Mouse (Mus musculus): ENCODE results near the gene Eef1b2.

Eef1b2 gene

DNA sequence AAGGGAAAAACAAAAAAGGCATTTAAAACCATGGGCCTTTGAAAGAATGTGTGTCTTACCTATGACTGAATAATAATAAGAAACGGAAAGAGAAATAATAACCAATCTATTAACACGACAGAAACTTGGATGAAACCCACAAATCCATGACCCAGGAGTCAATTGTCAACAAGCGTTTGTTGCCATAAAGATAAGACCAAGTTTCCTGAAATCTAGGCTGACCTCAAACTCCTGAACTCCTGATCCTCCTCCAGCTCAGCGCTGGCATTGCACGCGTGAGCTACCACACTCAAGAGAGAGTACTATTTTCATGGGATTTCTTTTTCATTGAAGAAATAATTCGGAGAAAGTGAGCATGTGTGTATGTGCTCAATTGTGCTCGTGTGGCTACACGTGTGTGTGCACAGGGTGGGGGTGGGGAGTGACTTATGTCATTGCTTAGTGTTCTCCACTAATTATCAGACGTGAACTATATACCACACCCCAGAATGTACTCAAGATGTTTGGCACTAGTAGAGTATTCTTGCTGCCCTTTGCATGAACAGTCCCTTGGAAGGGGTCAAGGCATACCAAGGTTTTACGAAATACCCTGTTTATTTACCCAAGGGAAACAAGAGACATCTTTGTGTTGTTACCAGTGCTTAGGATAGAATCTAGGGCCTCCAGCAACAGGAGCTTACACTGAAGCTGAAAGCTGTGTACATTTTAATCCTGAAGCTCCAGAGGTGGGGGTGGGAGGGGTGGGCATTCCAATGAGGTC is 15.9 kb downstream of the Eef1b2 start:
- DNase-seq (ENCODE audit: extremely low read depth, low read depth), result no peak

DNA sequence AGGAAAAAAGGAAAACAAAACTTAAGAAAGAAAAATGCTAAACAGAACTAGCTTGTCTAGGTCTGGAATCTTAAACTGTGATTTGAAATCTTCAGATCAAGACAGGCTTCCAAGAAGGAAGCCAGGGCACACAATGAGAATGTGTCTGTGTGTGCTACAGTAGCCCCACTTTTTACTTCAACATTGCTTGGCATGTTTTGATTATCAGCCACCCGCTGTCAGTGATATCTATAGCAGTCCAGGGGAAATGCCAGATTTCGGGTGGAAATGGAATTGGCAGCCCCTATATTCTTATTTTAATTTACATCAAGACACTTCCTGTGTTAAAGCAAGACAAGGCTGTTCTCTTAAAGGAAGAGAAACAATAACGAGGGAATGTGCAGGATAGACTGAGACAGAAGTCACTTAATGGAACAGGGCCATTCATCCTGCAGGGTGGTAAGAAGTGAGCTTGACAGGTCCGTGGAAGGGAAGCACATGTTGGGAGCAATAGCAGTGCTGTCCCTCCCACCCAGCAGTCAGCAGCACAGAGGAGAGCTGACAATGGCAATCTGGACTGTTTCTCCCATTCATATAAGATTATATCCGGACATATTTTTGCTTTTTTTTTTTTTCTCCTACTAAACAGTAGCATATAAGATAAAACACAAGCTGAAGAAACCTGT is 19.4 kb downstream of the Eef1b2 start:
- no peak for DNase-seq (ENCODE audit: extremely low read depth, low read depth)

- no peak for DNase-seq (ENCODE audit: extremely low read depth, low read depth)
These were observed 22.8 kb downstream of the Eef1b2 start for GRCm38 (mm10) chr1:63199387-63199786.

DNA sequence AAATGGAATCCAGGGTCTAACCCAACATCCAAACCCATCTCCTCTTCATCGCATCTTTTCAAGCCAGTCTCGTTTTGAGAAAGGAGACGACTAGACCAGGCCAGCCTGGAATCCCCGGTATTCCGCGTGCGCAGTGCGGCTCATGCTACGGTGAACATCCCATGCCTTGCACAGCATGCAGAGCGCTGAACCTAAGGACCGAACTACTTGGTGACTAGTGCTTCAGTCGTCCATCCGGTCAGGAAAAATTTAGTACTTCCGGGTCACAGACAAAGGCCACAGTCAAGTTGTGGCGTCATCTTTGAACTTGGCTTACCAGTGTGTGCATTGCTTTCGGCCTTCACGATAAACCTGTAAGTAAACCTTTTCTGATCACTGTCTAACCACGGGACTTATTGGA is 23.7 kb downstream of the Eef1b2 start:
- DNase-seq (ENCODE audit: extremely low read depth, low read depth), result no peak

DNA sequence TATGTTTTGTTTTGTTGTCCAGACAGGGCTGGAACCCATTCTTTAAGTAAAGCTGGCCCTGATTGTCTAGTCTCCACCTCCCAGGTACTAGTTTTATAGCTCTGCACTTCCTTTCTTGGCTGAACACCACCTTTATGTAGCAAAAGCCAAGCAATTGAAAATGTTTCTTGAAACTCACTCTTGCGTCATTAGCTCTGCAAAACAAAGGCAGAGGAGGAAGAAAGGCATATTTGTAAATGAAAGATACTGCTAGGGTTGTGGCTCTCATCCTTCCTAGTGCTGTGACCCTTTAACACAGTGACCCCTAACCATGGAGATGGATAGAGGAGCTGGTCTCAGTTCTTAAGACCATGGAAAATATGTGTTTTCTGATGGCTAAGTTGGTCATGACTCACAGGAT is 25.0 kb downstream of the Eef1b2 start:
- DNase-seq (ENCODE audit: extremely low read depth, low read depth), result no peak

DNA sequence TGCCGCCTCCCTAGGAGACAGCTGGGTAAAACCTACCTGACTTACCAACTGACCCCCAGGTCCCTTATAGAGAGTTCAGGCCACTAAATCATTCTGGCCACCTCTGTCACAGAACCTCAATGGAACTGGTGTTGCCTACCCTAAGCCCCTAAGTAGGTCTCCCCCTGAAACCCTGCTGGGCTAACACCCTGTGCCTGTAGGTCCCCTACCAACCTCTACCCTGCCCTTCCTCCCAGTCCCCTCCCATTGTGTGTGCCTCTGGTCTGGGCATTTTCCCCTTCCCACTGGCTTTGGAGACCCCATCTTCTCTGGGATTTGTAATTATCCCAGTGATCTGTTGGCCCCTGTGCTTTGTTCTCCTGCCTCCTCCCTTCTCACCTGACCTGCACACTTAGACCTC is 26.8 kb downstream of the Eef1b2 start:
- no peak for DNase-seq (ENCODE audit: extremely low read depth, low read depth)

DNA sequence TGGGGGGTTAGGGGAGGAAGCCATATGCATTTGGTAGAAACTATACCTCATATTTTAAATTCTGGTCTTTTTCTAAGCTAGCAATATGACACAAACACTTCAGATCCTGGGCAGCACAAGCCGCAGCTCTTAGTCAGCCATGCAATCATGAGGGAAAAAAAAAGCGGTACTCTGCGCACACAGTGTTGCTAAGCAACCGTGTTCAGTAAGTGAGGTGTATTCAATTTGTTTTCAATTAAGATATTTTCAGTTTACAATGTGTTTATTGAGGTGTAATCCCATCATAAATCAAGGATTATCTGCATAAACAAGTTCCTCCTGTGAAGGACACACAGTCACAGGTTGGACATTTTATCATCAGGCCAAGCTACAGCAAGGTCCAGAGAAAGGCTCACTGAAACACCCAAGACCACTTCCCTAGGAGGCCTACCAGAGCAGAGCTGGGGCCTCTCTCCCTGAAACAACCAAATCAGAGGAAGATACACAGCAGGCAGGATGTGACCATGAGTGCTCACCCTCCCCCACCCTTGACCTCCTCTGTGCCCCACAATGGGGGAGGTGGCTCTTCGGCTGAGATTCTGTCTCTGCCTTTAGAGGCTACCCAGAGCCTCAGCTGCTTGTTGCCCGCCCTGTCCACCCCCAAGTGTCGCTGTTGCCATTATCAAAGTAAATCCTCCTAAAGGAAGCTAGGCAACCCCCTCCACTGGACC is 27.5 kb downstream of the Eef1b2 start:
- no peak for DNase-seq (ENCODE audit: extremely low read depth, low read depth)

DNA sequence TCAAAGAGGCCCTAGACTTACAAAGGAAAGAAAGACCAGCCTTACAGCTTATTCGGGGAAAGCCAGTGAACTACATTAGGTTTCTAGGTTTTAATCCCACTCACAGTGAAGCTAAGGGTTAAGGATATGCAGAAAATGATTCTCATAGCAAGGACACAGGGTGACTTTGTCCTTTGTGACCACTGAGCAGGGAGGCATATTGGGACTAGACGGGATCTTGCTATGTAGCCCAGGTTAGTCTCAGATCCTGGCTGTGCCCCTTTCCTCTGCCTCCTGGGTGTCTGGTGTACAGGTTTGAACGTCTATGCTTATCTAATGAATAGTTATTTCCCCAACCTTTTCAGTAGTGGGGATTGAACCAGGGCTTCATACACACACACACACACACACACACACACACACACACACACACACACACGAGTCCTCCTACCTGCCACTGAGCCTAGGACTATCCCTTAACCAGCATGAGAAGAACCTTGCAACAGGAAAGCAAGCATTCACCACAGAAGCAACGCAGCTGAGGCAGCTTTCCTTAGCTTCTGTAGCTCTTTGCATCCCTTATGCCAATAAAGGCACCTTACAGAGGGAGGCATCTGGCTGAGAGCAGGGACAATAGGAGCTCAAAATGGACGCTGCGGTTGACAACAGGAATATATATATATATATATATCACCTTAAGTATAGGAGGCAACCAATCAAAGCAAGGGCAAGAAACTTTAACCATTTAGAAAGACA is 28.2 kb downstream of the Eef1b2 start:
- DNase-seq (ENCODE audit: extremely low read depth, low read depth), result no peak

GRCm38 (mm10) chr1:63207607-63208006 is 31.0 kb downstream of the Eef1b2 start:
- DNase-seq (ENCODE audit: extremely low read depth, low read depth), result no peak

DNA sequence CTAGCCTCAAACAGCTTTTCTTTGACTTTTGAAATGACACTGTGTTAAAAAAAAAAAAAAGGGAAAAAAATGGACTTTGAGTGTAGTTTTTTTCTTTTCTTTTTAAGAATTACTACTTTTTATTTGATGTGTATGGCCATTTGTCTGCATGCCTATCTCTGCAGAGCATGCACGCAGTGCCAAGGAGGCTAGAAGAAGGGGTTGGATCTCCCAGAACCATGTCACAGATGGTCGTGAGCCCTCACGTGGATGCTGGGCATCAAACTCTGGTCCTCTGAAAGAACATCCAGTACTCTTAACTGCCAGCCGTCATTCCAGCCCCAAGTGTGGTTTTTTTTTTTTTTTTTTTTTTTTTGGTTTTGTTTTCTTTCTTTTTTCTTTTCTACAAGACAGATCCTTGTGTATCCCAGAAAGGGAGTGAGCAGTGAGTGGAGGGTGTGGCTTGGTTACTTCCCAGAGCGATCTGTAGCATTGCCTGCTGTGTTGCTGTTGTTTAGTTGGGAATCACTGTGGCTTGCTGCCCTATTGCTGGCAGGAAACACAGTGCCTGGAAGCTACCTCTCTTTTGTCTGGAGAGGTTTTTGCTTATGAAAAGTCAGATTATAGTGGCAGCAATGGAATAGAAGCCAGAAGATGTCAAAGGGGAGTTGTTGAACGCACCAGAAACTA is 33.4 kb downstream of the Eef1b2 start:
- DNase-seq (ENCODE audit: extremely low read depth, low read depth), result no peak

DNA sequence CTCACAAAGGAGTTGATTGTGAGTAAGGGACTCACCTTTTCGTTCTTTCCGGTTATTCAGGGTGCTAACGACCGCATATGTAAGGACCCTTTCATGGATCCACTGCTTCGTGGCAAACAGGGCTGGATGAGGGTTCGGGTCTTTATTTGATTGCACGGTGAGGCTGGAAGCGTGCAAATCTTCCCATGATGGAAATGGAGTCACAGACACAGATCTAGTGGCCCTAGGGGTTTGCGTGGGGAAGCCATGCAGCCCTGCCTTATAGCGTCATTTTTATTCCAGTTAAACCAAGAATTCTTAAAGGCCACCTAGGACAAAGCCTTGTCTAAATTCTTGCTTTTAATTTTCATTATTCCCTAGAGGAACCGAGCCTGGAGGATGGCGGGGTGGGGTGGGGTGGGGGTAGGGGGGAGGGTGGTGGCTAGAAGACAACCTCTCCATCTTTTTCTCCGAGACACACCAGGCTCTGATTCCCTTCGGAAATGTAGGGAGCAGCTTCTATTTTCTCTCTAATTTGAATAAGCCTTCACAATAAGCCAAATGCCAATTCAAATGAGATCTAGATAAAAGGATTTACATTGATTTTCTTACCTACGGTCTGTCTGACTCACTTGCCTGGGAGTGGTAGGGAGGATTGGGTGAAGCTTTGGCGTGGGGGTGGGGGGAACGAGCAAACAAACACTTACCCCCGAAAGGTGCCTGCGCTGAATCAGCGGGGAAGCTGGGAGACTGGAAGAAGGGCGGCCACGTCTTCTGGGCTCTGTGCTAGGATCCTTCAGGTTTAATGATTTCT is 37.0 kb downstream of the Eef1b2 start:
- no peak for DNase-seq (ENCODE audit: extremely low read depth, low read depth)

DNA sequence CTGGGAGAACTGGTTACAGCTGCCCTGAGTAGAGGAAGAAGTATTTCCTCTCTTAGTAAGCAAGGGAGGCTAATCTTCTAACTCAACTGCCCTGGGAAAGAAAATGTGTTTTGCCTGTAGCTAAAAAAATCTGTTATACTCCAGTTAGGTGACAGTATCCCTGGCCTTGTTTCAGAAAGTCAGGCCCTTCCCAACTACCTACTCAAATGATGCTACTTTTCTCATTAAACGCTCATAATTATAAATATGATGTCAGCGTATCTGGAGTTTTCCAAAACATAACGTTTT is 37.6 kb downstream of the Eef1b2 start, which contains the start of gene Gpr1:
Gene Gpr1 (minus strand): TSS at position 273 of the 288 bp plus-strand sequence.
- no peak for DNase-seq (ENCODE audit: extremely low read depth, low read depth)

GRCm38 (mm10) chr1:63214631-63215030 is 38.0 kb downstream of the Eef1b2 start:
- DNase-seq (ENCODE audit: extremely low read depth, low read depth), result no peak

GRCm38 (mm10) chr1:63219277-63219676 is 42.7 kb downstream of the Eef1b2 start:
- DNase-seq (ENCODE audit: extremely low read depth, low read depth), result no peak

DNA sequence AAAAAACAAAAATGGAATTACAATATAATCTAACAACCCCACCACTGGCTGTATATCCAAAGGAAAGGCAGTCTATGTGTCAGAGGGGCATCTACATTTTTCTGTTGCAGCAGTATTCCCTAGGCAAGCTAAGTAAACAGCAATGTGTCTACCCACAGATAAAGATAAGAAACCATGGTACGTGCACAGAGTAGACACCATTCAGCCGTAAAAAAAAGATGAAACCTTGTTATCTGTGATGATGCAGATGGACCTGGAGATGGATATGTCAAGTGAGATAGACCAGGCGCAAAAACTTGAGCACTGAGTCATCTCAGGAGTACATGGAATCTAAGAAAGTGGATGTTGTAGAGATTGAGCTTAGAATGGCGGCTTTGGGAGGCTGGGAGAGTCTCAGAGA is 48.4 kb downstream of the Eef1b2 start:
- DNase-seq (ENCODE audit: extremely low read depth, low read depth), result peak; percentile 19

GRCm38 (mm10) chr1:63225890-63226289 is 49.3 kb downstream of the Eef1b2 start:
- DNase-seq (ENCODE audit: extremely low read depth, low read depth), result no peak

GRCm38 (mm10) chr1:63227241-63227640 is 50.6 kb downstream of the Eef1b2 start:
- DNase-seq (ENCODE audit: extremely low read depth, low read depth), result no peak
